Mouse (Mus musculus) embryonic facial prominence, embryonic 11.5 days (tissue): ENCODE results near the gene Ankrd44. TPM values are rescaled to one million over a fixed set of nuclear protein-coding genes. Genes with fewer than 3 reads are reported as not detected.

ENCODE experiments used
- ATAC-seq: fragments of 200-750 bp; cut with Nextera tagmentation; replicated peaks from 2 replicates; pipeline ENCODE4 v1.8.0; 2017; ENCODE audit warnings: low read depth; ENCODE audit not compliant: insufficient number of reproducible peaks, low FRiP score, low TSS enrichment
- DNase-seq: peaks from one replicate; pipeline ENCODE4 v3.0.0-alpha.2; 2015; ENCODE audit warnings: low spot score
- H3K27ac ChIP-seq: fragments of 300-500 bp; sonication (generic); replicated peaks from 2 replicates; pipeline ENCODE4 v1.5.1; 2014; ENCODE audit warnings: mild to moderate bottlenecking, low read depth, low read length, control low read depth
- H3K27me3 ChIP-seq: fragments of 300-500 bp; sonication (generic); 2 replicates; pipeline ENCODE4 v1.6.1; 2014; ENCODE audit warnings: mild to moderate bottlenecking, low read length, moderate library complexity, mixed read lengths; ENCODE audit not compliant: control insufficient read depth, insufficient read depth
- H3K36me3 ChIP-seq: fragments of 300-500 bp; sonication (generic); replicated peaks from 2 replicates; pipeline ENCODE4 v1.6.1; 2014; ENCODE audit warnings: low read depth, mild to moderate bottlenecking, low read length, moderate library complexity, mixed read lengths; ENCODE audit not compliant: control insufficient read depth, insufficient read depth
- H3K4me1 ChIP-seq: fragments of 300-500 bp; sonication (generic); 2 replicates; pipeline ENCODE4 v1.6.1; 2014; ENCODE audit warnings: low read length, mixed read lengths; ENCODE audit not compliant: control insufficient read depth, insufficient read depth
- H3K4me2 ChIP-seq: fragments of 300-500 bp; sonication (generic); 2 replicates; pipeline ENCODE4 v1.6.1; 2014; ENCODE audit warnings: low read depth, mild to moderate bottlenecking, control low read depth, low read length, moderate library complexity
- H3K4me3 ChIP-seq: fragments of 300-500 bp; sonication (generic); 2 replicates; pipeline ENCODE4 v1.5.1; 2014; ENCODE audit warnings: low read depth, low read length, control low read depth
- H3K9ac ChIP-seq: fragments of 300-500 bp; sonication (generic); replicated peaks from 2 replicates; pipeline ENCODE4 v1.6.1; 2014; ENCODE audit warnings: mild to moderate bottlenecking, control low read depth, low read length
- H3K9me3 ChIP-seq: fragments of 300-500 bp; sonication (generic); replicated peaks from 2 replicates; pipeline ENCODE4 v1.6.1; 2016; ENCODE audit warnings: mild to moderate bottlenecking, low read length, inconsistent platforms, mixed read lengths; ENCODE audit not compliant: control insufficient read depth
- WGBS: fragments of 180-500 bp; shearing (Covaris S2); extraction: QIAGEN DNeasy Blood & Tissue Kit; methylation state at CpG from one replicate; pipeline ENCODE4 v1.1.7; 2014; 5-methylcytosine and 5-hydroxymethylcytosine counted together
- polyA plus RNA-seq: library from polyadenylated mRNA; unstranded; fragments of >200 nt; fragmentation: Nextera tagmentation; extraction: Ambion mirVana; gene quantifications from 2 replicates; pipeline ENCODE4 v1.2.1, GENCODE M21; 2014

The Ankrd44 gene
- polyA plus RNA-seq, 1 experiment from 2014 or later: 24.4 TPM

- H3K4me2 ChIP-seq: no peak overlapping the region
- WGBS: 80% methylated on average over 6 of the region's 6 CpGs
- no peak overlapping the region for H3K27ac ChIP-seq
- H3K4me1 ChIP-seq: no peaks in the 10 kb centered on the region; the same call in 1 of the 2 replicates
- H3K27me3 ChIP-seq: no peaks in the 10 kb centered on the region
- ATAC-seq (no peak), DNase-seq (no peak)
- no peaks in the 10 kb centered on the region for H3K36me3 ChIP-seq
- no peaks in the 10 kb centered on the region for H3K9me3 ChIP-seq
- H3K9ac ChIP-seq: no peak overlapping the region
- H3K4me3 ChIP-seq: no peak overlapping the region
Observed at GRCm38 (mm10) chr1:54835661-54836205, 90.5 kb downstream of the Ankrd44 start.

- Histone ChIP-seq H3K4me3 (no peak overlapping the region), H3K4me2 (no peak overlapping the region), H3K4me1 (no peaks in the 10 kb centered on the region; the same call in 1 of the 2 replicates), H3K36me3 (no peaks in the 10 kb centered on the region), H3K9ac (no peak overlapping the region), H3K27ac (no peak overlapping the region), H3K9me3 (no peaks in the 10 kb centered on the region), H3K27me3 (no peaks in the 10 kb centered on the region)
- ATAC-seq: no peak
- no peak for DNase-seq
- 92% methylated on average over 6 of the region's 6 CpGs for WGBS
Observed at GRCm38 (mm10) chr1:54833221-54833620, 93.0 kb downstream of the Ankrd44 start.

- peak; percentile 92 for DNase-seq
- H3K27ac ChIP-seq: no peak overlapping the region
- H3K9me3 ChIP-seq: no peaks in the 10 kb centered on the region
- ATAC-seq: no peak; the same call in 1 of the 2 replicates
- H3K27me3 ChIP-seq: no peaks in the 10 kb centered on the region
- 0% methylated on average over 1 of the region's 1 CpGs for WGBS
- no peak overlapping the region for H3K4me3 ChIP-seq
- H3K36me3 ChIP-seq: no peaks in the 10 kb centered on the region; the same call in 1 of the 2 replicates
- no peak overlapping the region for H3K9ac ChIP-seq
- no peaks in the 10 kb centered on the region; the same call in 1 of the 2 replicates for H3K4me1 ChIP-seq
- H3K4me2 ChIP-seq: no peak overlapping the region
Observed at GRCm38 (mm10) chr1:54832765-54833164, 93.4 kb downstream of the Ankrd44 start.

- no peaks in the 10 kb centered on the region for H3K27me3 ChIP-seq
- H3K4me2 ChIP-seq: no peak overlapping the region
- DNase-seq (no peak), ATAC-seq (no peak)
- no peaks in the 10 kb centered on the region; the same call in 1 of the 2 replicates for H3K4me1 ChIP-seq
- no peaks in the 10 kb centered on the region; the same call in 1 of the 2 replicates for H3K36me3 ChIP-seq
- H3K9me3 ChIP-seq: no peaks in the 10 kb centered on the region
- H3K9ac ChIP-seq: no peak overlapping the region
- no peak overlapping the region for H3K27ac ChIP-seq
- 58% methylated on average over 6 of the region's 6 CpGs for WGBS
- no peak overlapping the region for H3K4me3 ChIP-seq
Observed at GRCm38 (mm10) chr1:54830223-54830622, 96.0 kb downstream of the Ankrd44 start.

GRCm38 (mm10) chr1:54829681-54830213, 96.4 kb downstream of the Ankrd44 start:
- H3K27me3 ChIP-seq: no peaks in the 10 kb centered on the region
- no peaks in the 10 kb centered on the region; the same call in 1 of the 2 replicates for H3K36me3 ChIP-seq
- no peaks in the 10 kb centered on the region for H3K9me3 ChIP-seq
- no peak overlapping the region for H3K4me3 ChIP-seq
- ATAC-seq (no peak), DNase-seq (no peak)
- H3K4me1 ChIP-seq: no peaks in the 10 kb centered on the region; the same call in 1 of the 2 replicates
- no peak overlapping the region for H3K4me2 ChIP-seq
- WGBS: 89% methylated on average over 5 of the region's 5 CpGs
- H3K27ac ChIP-seq: no peak overlapping the region
- no peak overlapping the region for H3K9ac ChIP-seq

GRCm38 (mm10) chr1:54827827-54828226, 98.4 kb downstream of the Ankrd44 start:
- DNase-seq: no peak
- no peaks in the 10 kb centered on the region; the same call in 1 of the 2 replicates for H3K36me3 ChIP-seq
- no peak overlapping the region for H3K4me3 ChIP-seq
- no peak overlapping the region for H3K27ac ChIP-seq
- H3K4me1 ChIP-seq: no peaks in the 10 kb centered on the region; the same call in 1 of the 2 replicates
- no peaks in the 10 kb centered on the region for H3K9me3 ChIP-seq
- H3K27me3 ChIP-seq: no peaks in the 10 kb centered on the region
- ATAC-seq: no peak
- no peak overlapping the region for H3K9ac ChIP-seq
- no peak overlapping the region for H3K4me2 ChIP-seq
- 78% methylated on average over 8 of the region's 8 CpGs for WGBS

GRCm38 (mm10) chr1:54827351-54827750, 98.8 kb downstream of the Ankrd44 start:
- 41% methylated on average over 3 of the region's 3 CpGs for WGBS
- Histone ChIP-seq H3K4me1 (no peaks in the 10 kb centered on the region; the same call in 1 of the 2 replicates), H3K9me3 (no peaks in the 10 kb centered on the region), H3K36me3 (no peaks in the 10 kb centered on the region; the same call in 1 of the 2 replicates), H3K4me3 (no peak overlapping the region), H3K27me3 (no peaks in the 10 kb centered on the region), H3K9ac (no peak overlapping the region), H3K27ac (no peak overlapping the region), H3K4me2 (no peak overlapping the region)
- no peak for DNase-seq
- no peak for ATAC-seq

- Histone ChIP-seq H3K27me3 (no peaks in the 10 kb centered on the region), H3K27ac (no peak overlapping the region), H3K4me3 (no peak overlapping the region), H3K4me2 (no peak overlapping the region), H3K9me3 (no peaks in the 10 kb centered on the region), H3K4me1 (no peaks in the 10 kb centered on the region; the same call in 1 of the 2 replicates), H3K9ac (no peak overlapping the region), H3K36me3 (no peaks in the 10 kb centered on the region; the same call in 1 of the 2 replicates)
- ATAC-seq (no peak), DNase-seq (no peak)
- WGBS: 50% methylated on average over 4 of the region's 4 CpGs
Observed at GRCm38 (mm10) chr1:54826426-54826986, 99.7 kb downstream of the Ankrd44 start.
